Mouse (Mus musculus) embryonic facial prominence, embryonic 10.5 days (tissue): ENCODE data around the gene Bbs1. TPM values are rescaled to one million over a fixed set of nuclear protein-coding genes. Genes with fewer than 3 reads are reported as not detected.

Experiments
- DNase-seq: peaks from one replicate; pipeline ENCODE4 v3.0.0-alpha.2; 2017; ENCODE audit warnings: low spot score
- H3K27ac ChIP-seq: fragments of 300-500 bp; sonication (generic); replicated peaks from 2 replicates; pipeline ENCODE4 v1.5.1; 2016; ENCODE audit warnings: mild to moderate bottlenecking
- H3K27me3 ChIP-seq: fragments of 300-500 bp; sonication (generic); replicated peaks from 2 replicates; pipeline ENCODE4 v1.6.1; 2016; ENCODE audit warnings: low read depth, mild to moderate bottlenecking; ENCODE audit not compliant: poor library complexity, severe bottlenecking
- H3K36me3 ChIP-seq: fragments of 300-500 bp; sonication (generic); replicated peaks from 2 replicates; pipeline ENCODE4 v1.6.1; 2016; ENCODE audit warnings: mild to moderate bottlenecking, moderate library complexity
- H3K4me1 ChIP-seq: fragments of 300-500 bp; sonication (generic); 2 replicates; pipeline ENCODE4 v1.6.1; 2016
- H3K4me3 ChIP-seq: fragments of 300-500 bp; sonication (generic); 2 replicates; pipeline ENCODE4 v1.5.1; 2016; ENCODE audit warnings: mild to moderate bottlenecking, moderate library complexity
- H3K9me3 ChIP-seq: fragments of 300-500 bp; sonication (generic); 2 replicates; pipeline ENCODE4 v1.6.1; 2016; ENCODE audit warnings: mild to moderate bottlenecking
- WGBS: fragments of 180-500 bp; shearing (Covaris S2); methylation state at CpG from one replicate; pipeline ENCODE4 v1.1.7; 2016; 5-methylcytosine and 5-hydroxymethylcytosine counted together
- polyA plus RNA-seq: library from polyadenylated mRNA; unstranded; fragments of >200 nt; fragmentation: Nextera tagmentation; extraction: Ambion mirVana; gene quantifications from 2 replicates; pipeline ENCODE4 v1.2.1, GENCODE M21; 2016

Bbs1 gene
- polyA plus RNA-seq, 1 experiment from 2014 or later, result 5.8 TPM

DNA sequence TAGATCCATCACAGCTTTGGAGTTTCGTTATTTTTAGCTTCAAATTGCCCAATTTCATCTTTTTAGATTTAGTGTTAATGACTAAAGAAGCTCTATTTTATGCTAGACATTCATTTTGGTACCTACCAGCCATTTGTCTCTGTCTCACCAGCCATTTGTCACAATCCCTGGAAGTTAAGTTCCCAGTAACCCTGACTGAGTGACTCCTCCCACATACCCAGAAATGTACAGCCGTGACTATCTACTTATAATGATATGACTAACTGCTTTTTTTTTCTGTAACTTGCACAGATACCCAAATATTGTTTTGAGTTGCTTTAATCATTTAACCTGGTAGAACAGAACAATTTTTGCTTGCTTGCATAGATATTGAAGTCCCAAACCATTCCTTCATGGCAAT lies 60.6 kb downstream of the Bbs1 start:
- Histone ChIP-seq H3K4me1 (no peaks in the 10 kb centered on the region), H3K36me3 (no peaks in the 10 kb centered on the region), H3K9me3 (no peaks in the 10 kb centered on the region), H3K4me3 (no peak overlapping the region), H3K27me3 (peaks cover 26% of the 10 kb centered on the region), H3K27ac (no peak overlapping the region)
- no peak for DNase-seq
- 76% methylated on average over 2 of the region's 2 CpGs for WGBS

DNA sequence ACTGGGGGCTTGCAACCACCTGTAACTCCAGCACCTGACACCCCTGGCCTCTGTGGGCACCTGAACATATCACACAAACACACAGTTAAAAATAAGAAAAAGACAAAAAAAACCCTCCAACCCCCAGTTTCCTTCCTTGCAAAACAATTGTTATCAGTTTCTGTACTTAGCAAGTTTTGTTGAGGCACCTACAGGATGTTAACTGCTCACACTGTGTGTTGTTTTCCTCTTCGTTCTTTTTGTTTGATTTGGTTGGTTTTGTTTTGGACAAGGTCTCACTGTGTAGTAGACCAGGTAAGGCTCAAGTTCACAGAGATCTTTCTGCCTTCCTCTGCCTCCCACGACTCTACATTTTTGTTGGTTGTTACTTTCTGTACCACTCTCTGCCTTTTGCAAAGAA lies 63.8 kb downstream of the Bbs1 start:
- H3K27ac ChIP-seq, result no peak overlapping the region
- WGBS, result 77% methylated on average over 2 of the region's 2 CpGs
- no peak overlapping the region for H3K4me3 ChIP-seq
- peaks cover 21% of the 10 kb centered on the region for H3K4me1 ChIP-seq
- H3K9me3 ChIP-seq, result no peaks in the 10 kb centered on the region
- H3K36me3 ChIP-seq, result no peaks in the 10 kb centered on the region
- H3K27me3 ChIP-seq, result peaks cover 35% of the 10 kb centered on the region
- DNase-seq, result no peak

DNA sequence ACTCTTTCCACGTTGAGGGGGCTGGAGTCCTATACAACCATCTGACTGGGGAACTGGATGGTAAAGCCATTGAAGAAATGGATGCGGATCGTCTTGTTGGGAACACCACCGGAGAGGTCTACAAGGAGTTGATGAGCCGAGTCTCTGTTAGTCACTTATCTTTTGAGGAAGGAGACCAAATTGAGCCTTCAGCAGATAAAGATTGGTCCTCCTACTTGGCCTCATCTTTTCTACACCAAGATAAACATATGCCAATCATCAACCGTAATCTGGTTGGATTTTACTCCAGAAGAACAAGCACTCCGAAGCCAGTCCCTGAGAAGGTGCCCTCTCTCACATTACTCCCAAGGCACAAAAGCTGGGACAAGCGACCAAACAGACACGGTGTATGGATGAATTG lies 65.6 kb downstream of the Bbs1 start:
- Histone ChIP-seq H3K36me3 (0 out of 2 replicates have a peak, but pooled peaks cover 4% of the 10 kb centered on the region), H3K4me1 (peaks cover 21% of the 10 kb centered on the region), H3K27me3 (peaks cover 32% of the 10 kb centered on the region), H3K4me3 (no peak overlapping the region), H3K27ac (no peak overlapping the region), H3K9me3 (no peaks in the 10 kb centered on the region)
- DNase-seq, result no peak
- WGBS, result 86% methylated on average over 9 of the region's 9 CpGs

DNA sequence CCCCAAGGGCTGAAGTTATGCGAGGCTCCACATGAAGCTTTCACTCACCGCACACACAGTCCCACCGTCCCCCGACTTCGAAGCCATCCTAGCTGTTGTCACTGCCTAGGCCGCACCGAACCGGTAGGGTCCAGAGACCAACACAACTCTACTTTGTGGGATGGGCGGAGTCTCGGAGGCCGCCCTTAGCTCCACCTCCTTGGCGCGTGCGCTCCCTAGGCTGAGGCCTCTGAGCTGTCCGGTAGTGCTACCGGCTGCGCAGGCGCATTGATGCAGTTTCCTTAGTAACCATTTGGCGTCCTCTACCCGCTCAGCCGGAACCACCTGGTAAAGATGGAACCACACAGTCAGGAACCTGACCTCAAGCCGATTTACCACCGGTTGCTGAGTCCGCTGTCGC lies 67.3 kb downstream of the Bbs1 start, which contains the start of the genes Ccs and Ccdc87:
TSS of gene Ccs (minus strand) at position 184 of the 400 bp plus-strand sequence.
TSS of gene Ccdc87 (plus strand) at position 218 of the 400 bp plus-strand sequence.
- WGBS, result under 1% methylated on average over 25 of the region's 25 CpGs
- Histone ChIP-seq H3K4me3 (peak within 1 kb of the TSS; percentile 76), H3K36me3 (peaks cover 6% of the 10 kb centered on the region; the same call in 1 of the 2 replicates), H3K27ac (peak within 1 kb of the TSS; percentile 83), H3K27me3 (peaks cover 32% of the 10 kb centered on the region), H3K9me3 (no peaks in the 10 kb centered on the region), H3K4me1 (peaks cover 21% of the 10 kb centered on the region)
- DNase-seq, result peak; percentile 96

DNA sequence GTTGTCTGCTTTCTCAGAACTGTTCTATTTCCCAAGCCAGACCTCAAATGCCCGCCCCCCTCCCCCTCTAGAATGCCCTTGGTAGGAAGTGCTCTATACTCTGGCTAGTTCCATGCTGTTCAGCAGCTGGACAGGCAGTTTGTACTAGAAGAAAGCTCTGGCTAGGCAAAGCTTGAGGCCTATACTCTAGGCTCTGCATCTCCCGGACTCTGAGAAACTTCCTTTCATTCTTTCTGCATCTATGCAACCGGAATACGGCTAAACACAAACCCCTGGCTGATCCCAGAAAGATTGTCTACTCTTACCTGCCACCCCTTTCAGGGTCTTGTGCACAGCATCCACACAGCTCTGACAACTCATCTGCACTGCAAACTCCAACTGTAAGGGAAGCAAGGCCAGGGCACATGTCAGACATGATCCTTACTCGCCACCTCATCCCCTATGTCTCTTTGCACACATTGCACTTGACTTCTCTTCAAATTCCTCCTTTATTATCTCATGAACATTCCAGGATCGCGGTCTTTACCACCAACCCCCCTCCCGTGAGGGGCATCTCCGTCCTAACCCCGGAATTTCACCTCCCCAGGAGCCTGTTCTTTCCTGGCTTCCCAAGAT lies 67.8 kb downstream of the Bbs1 start:
- H3K27ac ChIP-seq, result peak overlapping the region; percentile 83
- H3K4me1 ChIP-seq, result peaks cover 21% of the 10 kb centered on the region

DNA sequence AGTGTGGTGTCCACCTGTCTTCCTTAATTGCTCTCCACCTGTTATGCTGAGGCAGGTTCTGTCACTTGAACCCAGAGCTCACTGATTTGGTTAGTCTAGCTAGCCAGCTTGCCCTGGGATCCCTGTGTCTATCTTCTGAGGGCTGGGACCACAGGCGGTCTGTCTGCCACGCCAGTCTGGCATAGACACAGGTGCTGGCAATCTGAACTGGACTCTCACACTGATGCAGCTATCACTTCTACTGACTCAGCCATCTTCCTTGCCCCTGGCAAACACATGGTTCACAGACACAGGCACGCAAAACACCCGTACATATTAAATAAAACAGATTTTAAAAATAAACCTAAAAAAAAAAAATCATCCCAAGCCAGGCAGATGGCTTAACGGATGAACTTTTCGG lies 69.4 kb downstream of the Bbs1 start:
- 91% methylated on average over 6 of the region's 6 CpGs for WGBS
- Histone ChIP-seq H3K4me1 (peaks cover 32% of the 10 kb centered on the region), H3K36me3 (peaks cover 17% of the 10 kb centered on the region), H3K27ac (no peak overlapping the region), H3K4me3 (no peak overlapping the region), H3K9me3 (no peaks in the 10 kb centered on the region), H3K27me3 (peaks cover 26% of the 10 kb centered on the region)
- DNase-seq, result no peak

More for the DNA sequence above, 67.8 kb downstream of the Bbs1 start:
- H3K9me3 ChIP-seq, result no peaks in the 10 kb centered on the region
- 36% methylated on average over 10 of the region's 10 CpGs for WGBS
- peak overlapping the region; percentile 76 for H3K4me3 ChIP-seq
- H3K27me3 ChIP-seq, result peaks cover 32% of the 10 kb centered on the region
- H3K36me3 ChIP-seq, result peaks cover 6% of the 10 kb centered on the region; the same call in 1 of the 2 replicates
- DNase-seq, result no peak

Other genes with a start within 250 kb of the Bbs1 start
- gene Gm960, start 208.0 kb downstream of the Bbs1 start, polyA plus RNA-seq, result 2.0 and 2.6 TPM in 2 replicates
- 7.7 and 8.9 TPM in 2 replicates for gene Sptbn2, start 195.5 kb downstream of the Bbs1 start, polyA plus RNA-seq
- 102 and 114 TPM in 2 replicates for gene Rbm4b, start 150.1 kb downstream of the Bbs1 start, polyA plus RNA-seq
- 92.1 and 99.5 TPM in 2 replicates for gene Rbm4, start 112.7 kb downstream of the Bbs1 start, polyA plus RNA-seq
- 38.8 and 41.8 TPM in 2 replicates for gene Gm21992, start 95.0 kb downstream of the Bbs1 start, polyA plus RNA-seq
- 134 and 140 TPM in 2 replicates for gene Rbm14, start 95.0 kb downstream of the Bbs1 start, polyA plus RNA-seq
- gene Ccs, start 67.3 kb downstream of the Bbs1 start, polyA plus RNA-seq, result 52.1 and 52.8 TPM in 2 replicates
- gene Ccdc87, start 67.3 kb downstream of the Bbs1 start, polyA plus RNA-seq, result 0.06 and 0.11 TPM in 2 replicates
- 26.9 and 28.0 TPM in 2 replicates for gene Ctsf, start 51.5 kb downstream of the Bbs1 start, polyA plus RNA-seq
- gene Actn3, start 28.7 kb downstream of the Bbs1 start, polyA plus RNA-seq, result 5.0 and 6.7 TPM in 2 replicates
- 10.3 and 13.3 TPM in 2 replicates for gene Zdhhc24, start 28.0 kb downstream of the Bbs1 start, polyA plus RNA-seq
- gene Dpp3, start 21.7 kb upstream of the Bbs1 start, polyA plus RNA-seq, result 194 and 203 TPM in 2 replicates
- 2.6 and 3.1 TPM in 2 replicates for gene Peli3, start 36.5 kb upstream of the Bbs1 start, polyA plus RNA-seq
- gene Mrpl11, start 55.5 kb upstream of the Bbs1 start, polyA plus RNA-seq, result 164 and 165 TPM in 2 replicates
- not detected in 2 replicates for gene Npas4, start 83.7 kb upstream of the Bbs1 start, polyA plus RNA-seq
- 7.1 and 8.5 TPM in 2 replicates for gene Slc29a2, start 117.2 kb upstream of the Bbs1 start, polyA plus RNA-seq
- 34.7 and 36.1 TPM in 2 replicates for gene B4gat1, start 132.2 kb upstream of the Bbs1 start, polyA plus RNA-seq
- gene AC124502.3, start 132.3 kb upstream of the Bbs1 start, polyA plus RNA-seq, result 3.1 and 4.2 TPM in 2 replicates
- 72.6 and 82.4 TPM in 2 replicates for gene Brms1, start 134.7 kb upstream of the Bbs1 start, polyA plus RNA-seq
- gene Rin1, start 143.9 kb upstream of the Bbs1 start, polyA plus RNA-seq, result 2.4 and 3.2 TPM in 2 replicates
- 32.3 and 37.0 TPM in 2 replicates for gene Cd248, start 161.4 kb upstream of the Bbs1 start, polyA plus RNA-seq
- gene Tmem151a, start 178.9 kb upstream of the Bbs1 start, polyA plus RNA-seq, result 1.4 and 1.9 TPM in 2 replicates
- gene Yif1a, start 181.9 kb upstream of the Bbs1 start, polyA plus RNA-seq, result 70.5 and 73.4 TPM in 2 replicates
- gene Cnih2, start 191.9 kb upstream of the Bbs1 start, polyA plus RNA-seq, result 28.4 and 31.7 TPM in 2 replicates
- gene Rab1b, start 200.4 kb upstream of the Bbs1 start, polyA plus RNA-seq, result 266 and 270 TPM in 2 replicates
- gene Klc2, start 211.9 kb upstream of the Bbs1 start, polyA plus RNA-seq, result 30.0 and 31.2 TPM in 2 replicates